Mouse (Mus musculus) myocyte (in vitro differentiated cells): Measurements from ENCODE around the gene Rars. TPM values are rescaled to one million over a fixed set of nuclear protein-coding genes. Genes with fewer than 3 reads are reported as not detected.
A peak's percentile ranks its signal among the peaks of the same experiment; 100 is the strongest.

ENCODE experiments used
- H3K27me3 ChIP-seq: one replicate; pipeline ENCODE4 v1.6.1; 2011; ENCODE audit not compliant: control insufficient read depth, insufficient read depth, insufficient read length
- H3K36me3 ChIP-seq: one replicate; pipeline ENCODE4 v1.6.1; 2011; ENCODE audit not compliant: control insufficient read depth, insufficient read depth
- H3K4me2 ChIP-seq: one replicate; pipeline ENCODE4 v1.6.1; 2011; ENCODE audit warnings: low read depth, control low read depth
- H3K4me3 ChIP-seq: one replicate; pipeline ENCODE4 v1.5.1; 2011; ENCODE audit warnings: mild to moderate bottlenecking, control low read depth, moderate library complexity
- H3K79me2 ChIP-seq: one replicate; pipeline ENCODE4 v1.6.1; 2011; ENCODE audit not compliant: control insufficient read depth, insufficient read depth
- H3ac ChIP-seq: one replicate; pipeline ENCODE4 v1.6.1; 2011; ENCODE audit not compliant: control insufficient read depth, insufficient read length
- CEBPB ChIP-seq: IDR thresholded peaks from 2 replicates; pipeline ENCODE4 v1.6.1; 2011; ENCODE audit warnings: mild to moderate bottlenecking, moderate library complexity; ENCODE audit not compliant: poor library complexity, insufficient read depth, severe bottlenecking
- E2F4 ChIP-seq: IDR thresholded peaks from one replicate; pipeline ENCODE4 v1.6.1; 2011; ENCODE audit warnings: mild to moderate bottlenecking, control low read depth, moderate library complexity; ENCODE audit not compliant: insufficient read depth
- MAX ChIP-seq: IDR thresholded peaks from one replicate; pipeline ENCODE4 v1.6.1; 2011; ENCODE audit warnings: low read depth, mild to moderate bottlenecking, control low read depth
- MYOD1 ChIP-seq, 3 experiments: IDR thresholded peaks; one replicate each; pipeline ENCODE4 v1.6.1; 2011; ENCODE audit warnings: control low read depth in 2 of 3, low read depth in 2 of 3, mild to moderate bottlenecking in 2 of 3, moderate library complexity in 1 of 3; ENCODE audit not compliant: insufficient read length in 2 of 3, control insufficient read depth in 1 of 3
- MYOG ChIP-seq, 3 experiments: IDR thresholded peaks; one replicate each; pipeline ENCODE4 v1.6.1; 2011; ENCODE audit warnings: control low read depth in 2 of 3, low read depth in 2 of 3, mild to moderate bottlenecking in 2 of 3; ENCODE audit not compliant: insufficient read length in 2 of 3, control insufficient read depth in 1 of 3, insufficient read depth in 1 of 3
- POLR2A ChIP-seq: IDR thresholded peaks from one replicate; pipeline ENCODE4 v1.6.1; 2011; ENCODE audit warnings: low read depth, mild to moderate bottlenecking, control low read depth, moderate library complexity; ENCODE audit not compliant: insufficient read length
- POLR2AphosphoS2 ChIP-seq: IDR thresholded peaks from one replicate; pipeline ENCODE4 v1.6.1; 2011; ENCODE audit warnings: low read depth, control low read depth; ENCODE audit not compliant: insufficient read length
- REST ChIP-seq: IDR thresholded peaks from one replicate; pipeline ENCODE4 v1.6.1; 2011; ENCODE audit warnings: mild to moderate bottlenecking, control low read depth, moderate library complexity; ENCODE audit not compliant: insufficient read depth, insufficient read length
- SRF ChIP-seq: IDR thresholded peaks from one replicate; pipeline ENCODE4 v1.6.1; 2011; ENCODE audit warnings: low read depth; ENCODE audit not compliant: control insufficient read depth, insufficient read length
- TCF12 ChIP-seq: IDR thresholded peaks from one replicate; pipeline ENCODE4 v1.6.1; 2011; ENCODE audit warnings: mild to moderate bottlenecking, control low read depth; ENCODE audit not compliant: poor library complexity, insufficient read depth, severe bottlenecking
- TCF3 ChIP-seq: IDR thresholded peaks from one replicate; pipeline ENCODE4 v1.6.1; 2011; ENCODE audit warnings: low read depth, control low read depth; ENCODE audit not compliant: insufficient read length
- USF1 ChIP-seq: IDR thresholded peaks from one replicate; pipeline ENCODE4 v1.6.1; 2011; ENCODE audit warnings: low read depth, mild to moderate bottlenecking, control low read depth, moderate library complexity
- polyA plus RNA-seq: library from polyadenylated mRNA; unstranded; fragments of >200 nt; fragmentation: generic; extraction: Trizol; gene quantifications from one replicate; pipeline ENCODE4 v1.2.1, GENCODE M21; 2012; ENCODE audit warnings: missing spikeins

Gene Rars
- polyA plus RNA-seq, 1 experiment = 112 TPM

GRCm38 (mm10) chr11:35784002-35784401, 50.3 kb downstream of the Rars start:
- Histone ChIP-seq H3K79me2 (peaks cover 23% of the 10 kb centered on the region), H3K36me3 (peaks cover 81% of the 10 kb centered on the region), H3K4me3 (no peak overlapping the region), H3ac (no peak overlapping the region), H3K4me2 (no peak overlapping the region), H3K27me3 (no peaks in the 10 kb centered on the region)
- TF ChIP-seq USF1 (no peak), CEBPB (no peak), POLR2AphosphoS2 (no peak)

DNA sequence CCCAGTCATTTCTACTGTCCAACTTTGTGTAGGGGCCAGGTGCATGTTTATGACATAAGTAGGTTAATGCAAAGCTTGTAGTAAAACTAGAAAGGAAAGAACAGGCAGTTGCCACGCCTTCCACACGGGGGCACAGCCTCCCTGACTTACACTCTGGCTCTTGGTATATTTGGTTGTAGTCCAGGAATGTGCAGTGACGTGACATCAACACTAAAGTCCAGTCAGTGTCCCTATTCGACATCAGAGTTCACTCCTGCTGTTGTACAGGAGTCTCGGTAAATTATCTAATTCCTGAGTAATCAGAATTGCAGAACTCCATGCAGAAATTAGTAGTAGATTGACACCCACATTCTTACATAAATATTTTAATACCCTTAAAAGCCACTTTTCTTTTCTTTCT, 51.3 kb downstream of the Rars start:
- Histone ChIP-seq H3K27me3 (no peaks in the 10 kb centered on the region), H3K4me2 (no peak overlapping the region), H3ac (no peak overlapping the region), H3K36me3 (peaks cover 91% of the 10 kb centered on the region), H3K4me3 (no peak overlapping the region), H3K79me2 (peaks cover 32% of the 10 kb centered on the region)
- no peak for TF ChIP-seq MYOG (IDR thresholded peaks at IDR 0.05; ENCODE audit: control insufficient read depth in 1 of 3, insufficient read depth in 1 of 3, insufficient read length in 2 of 3, low read depth in 2 of 3)
- TF ChIP-seq POLR2A = no peak
- no peak for TF ChIP-seq TCF12
- no peak for TF ChIP-seq MYOD1 (IDR thresholded peaks at IDR 0.05; ENCODE audit: control insufficient read depth in 1 of 3, insufficient read length in 2 of 3, low read depth in 2 of 3)
- TF ChIP-seq USF1 = no peak
- TF ChIP-seq TCF3 = no peak

GRCm38 (mm10) chr11:35782444-35782843, 51.9 kb downstream of the Rars start:
- no peak overlapping the region for H3K4me2 ChIP-seq
- peaks cover 38% of the 10 kb centered on the region for H3K79me2 ChIP-seq
- H3K27me3 ChIP-seq = no peaks in the 10 kb centered on the region
- H3ac ChIP-seq = no peak overlapping the region
- no peak overlapping the region for H3K4me3 ChIP-seq
- no peak for TF ChIP-seq TCF12
- no peak for TF ChIP-seq POLR2AphosphoS2
- no peak for TF ChIP-seq SRF
- no peak for TF ChIP-seq MYOG (IDR thresholded peaks at IDR 0.05; ENCODE audit: control insufficient read depth in 1 of 3, insufficient read depth in 1 of 3, insufficient read length in 2 of 3, low read depth in 2 of 3)
- TF ChIP-seq MAX = no peak
- no peak for TF ChIP-seq E2F4
- no peak for TF ChIP-seq MYOD1 (IDR thresholded peaks at IDR 0.05; ENCODE audit: control insufficient read depth in 1 of 3, insufficient read length in 2 of 3, low read depth in 2 of 3)
- no peak for TF ChIP-seq TCF3
- TF ChIP-seq POLR2A = no peak
- no peak for TF ChIP-seq USF1
- TF ChIP-seq REST = no peak
- TF ChIP-seq CEBPB = no peak
- H3K36me3 ChIP-seq = peaks cover 96% of the 10 kb centered on the region

GRCm38 (mm10) chr11:35780336-35780735, 54.0 kb downstream of the Rars start:
- Histone ChIP-seq H3K4me2 (no peak overlapping the region), H3K4me3 (no peak overlapping the region), H3K79me2 (peaks cover 55% of the 10 kb centered on the region), H3K27me3 (no peaks in the 10 kb centered on the region), H3K36me3 (peaks cover 87% of the 10 kb centered on the region), H3ac (no peak overlapping the region)
- TF ChIP-seq TCF3 = no peak
- no peak for TF ChIP-seq POLR2A
- no peak for TF ChIP-seq SRF

GRCm38 (mm10) chr11:35776452-35776851, 57.9 kb downstream of the Rars start:
- peaks cover 56% of the 10 kb centered on the region for H3K36me3 ChIP-seq
- no peaks in the 10 kb centered on the region for H3K27me3 ChIP-seq
- TF ChIP-seq TCF3 = no peak
- 0 out of 2 replicates have a peak, but pooled peaks have one; percentile 5 for TF ChIP-seq CEBPB
- TF ChIP-seq SRF = no peak
- peaks cover 89% of the 10 kb centered on the region for H3K79me2 ChIP-seq
- H3K4me3 ChIP-seq = no peak overlapping the region
- no peak overlapping the region for H3ac ChIP-seq
- no peak overlapping the region for H3K4me2 ChIP-seq

- no peak overlapping the region for H3ac ChIP-seq
- peaks cover 94% of the 10 kb centered on the region for H3K79me2 ChIP-seq
These were observed 58.7 kb downstream of the Rars start for GRCm38 (mm10) chr11:35775606-35776005.

More at GRCm38 (mm10) chr11:35775606-35776005, 58.7 kb downstream of the Rars start:
- Histone ChIP-seq H3K4me3 (no peak overlapping the region), H3K4me2 (no peak overlapping the region), H3K36me3 (peaks cover 47% of the 10 kb centered on the region), H3K27me3 (no peaks in the 10 kb centered on the region)
- no peak for TF ChIP-seq USF1
- TF ChIP-seq MYOG (IDR thresholded peaks at IDR 0.05; ENCODE audit: control insufficient read depth in 1 of 3, insufficient read depth in 1 of 3, insufficient read length in 2 of 3, low read depth in 2 of 3) = no peak
